Mouse (Mus musculus) liver, adult (tissue): Measurements from ENCODE around the gene Serpina11.

Experiments used
- GATA4 ChIP-seq: IDR thresholded peaks from 2 replicates; pipeline ENCODE4 v1.6.1; 2014; ENCODE audit warnings: mild to moderate bottlenecking, low read length; ENCODE audit not compliant: insufficient replicate concordance

Gene Serpina11

GRCm38 (mm10) chr12:103985868-103986267, 3.9 kb downstream of the Serpina11 start:
- no peak for TF ChIP-seq GATA4

GRCm38 (mm10) chr12:103984935-103985334, 4.8 kb downstream of the Serpina11 start:
- TF ChIP-seq GATA4, result no peak

GRCm38 (mm10) chr12:103981646-103982360, 8.0 kb downstream of the Serpina11 start:
- no peak for TF ChIP-seq GATA4

- no peak for TF ChIP-seq GATA4
These were observed 11.5 kb downstream of the Serpina11 start for GRCm38 (mm10) chr12:103978294-103978693.

- TF ChIP-seq GATA4, result no peak
These were observed 11.9 kb downstream of the Serpina11 start for GRCm38 (mm10) chr12:103977846-103978245.

GRCm38 (mm10) chr12:103977060-103977459, 12.7 kb downstream of the Serpina11 start:
- TF ChIP-seq GATA4, result no peak

GRCm38 (mm10) chr12:103971080-103971479, 18.7 kb downstream of the Serpina11 start:
- no peak for TF ChIP-seq GATA4

GRCm38 (mm10) chr12:103969577-103970116, 20.1 kb downstream of the Serpina11 start:
- TF ChIP-seq GATA4, result no peak

- TF ChIP-seq GATA4, result no peak; the same call in 1 of the 2 replicates
These were observed 23.0 kb downstream of the Serpina11 start for GRCm38 (mm10) chr12:103966761-103967160.

- TF ChIP-seq GATA4, result no peak
These were observed 26.5 kb downstream of the Serpina11 start for GRCm38 (mm10) chr12:103963288-103963687.

- no peak for TF ChIP-seq GATA4
These were observed 26.9 kb downstream of the Serpina11 start for GRCm38 (mm10) chr12:103962860-103963259.

- TF ChIP-seq GATA4, result no peak
These were observed 27.4 kb downstream of the Serpina11 start for GRCm38 (mm10) chr12:103962337-103962736.

GRCm38 (mm10) chr12:103961716-103962115, 28.0 kb downstream of the Serpina11 start:
- TF ChIP-seq GATA4, result no peak

- no peak for TF ChIP-seq GATA4
These were observed 31.0 kb downstream of the Serpina11 start, which contains the start of gene Serpina1e for GRCm38 (mm10) chr12:103958798-103959197. Serpina1e (minus strand) TSS chr12:103958975.

GRCm38 (mm10) chr12:103946243-103946642, 43.5 kb downstream of the Serpina11 start:
- TF ChIP-seq GATA4, result no peak
